Mouse (Mus musculus): Measurements from ENCODE around the gene Cela3b.

Gene Cela3b

GRCm38 (mm10) chr4:137375314-137376278 is 54.7 kb downstream of the Cela3b start:
- DNase-seq (ENCODE audit: low spot score in 2 of 2): no peak

GRCm38 (mm10) chr4:137373711-137374110 is 56.6 kb downstream of the Cela3b start:
- DNase-seq (ENCODE audit: low spot score in 2 of 2): no peak

- DNase-seq (ENCODE audit: low spot score in 2 of 2): no peak
Measured at GRCm38 (mm10) chr4:137371596-137372523, 58.5 kb downstream of the Cela3b start.

Data from spleen, postnatal 10 days (tissue).